Mouse (Mus musculus) kidney, adult 2 months (tissue): ENCODE results near the gene Olfr435. TPM values are rescaled to one million over a fixed set of nuclear protein-coding genes. Genes with fewer than 3 reads are reported as not detected.

ENCODE experiments used
- DNase-seq: peaks from one replicate; pipeline ENCODE4 v3.0.0; 2021
- H3K27ac ChIP-seq: fragments of 200-500 bp; 2 replicates; pipeline ENCODE4 v1.5.1; 2012; ENCODE audit warnings: low read depth, low read length, control low read depth, inconsistent platforms; ENCODE audit not compliant: insufficient read depth
- H3K27me3 ChIP-seq: fragments of 200-500 bp; replicated peaks from 2 replicates; pipeline ENCODE4 v1.6.1; 2012; ENCODE audit warnings: mild to moderate bottlenecking, moderate library complexity, low read length, inconsistent platforms; ENCODE audit not compliant: control insufficient read depth, insufficient read depth
- H3K36me3 ChIP-seq: fragments of 200-500 bp; 2 replicates; pipeline ENCODE4 v1.6.1; 2012; ENCODE audit warnings: mild to moderate bottlenecking, moderate library complexity, low read length, inconsistent platforms; ENCODE audit not compliant: control insufficient read depth, insufficient read depth
- H3K4me1 ChIP-seq: fragments of 200-500 bp; 2 replicates; pipeline ENCODE4 v1.6.1; 2011; ENCODE audit warnings: low read length; ENCODE audit not compliant: control insufficient read depth, insufficient read depth
- H3K4me3 ChIP-seq: fragments of 200-500 bp; 2 replicates; pipeline ENCODE4 v1.5.1; 2011; ENCODE audit warnings: mild to moderate bottlenecking, low read depth, low read length, control low read depth; ENCODE audit not compliant: insufficient read depth
- CTCF ChIP-seq: fragments of 200-500 bp; conservative IDR thresholded peaks from 2 replicates; pipeline ENCODE4 v1.5.1; 2011; ENCODE audit warnings: low read depth, mild to moderate bottlenecking, control low read depth, low read length, moderate library complexity, mixed read lengths; ENCODE audit not compliant: insufficient read depth, insufficient read length
- POLR2A ChIP-seq: fragments of 200-500 bp; IDR thresholded peaks from one replicate; pipeline ENCODE4 v1.6.1; 2011; ENCODE audit warnings: low read depth, low read length, control low read depth
- WGBS: fragments of 180-500 bp; shearing (Covaris S2); methylation state at CpG from one replicate; pipeline ENCODE4 v1.1.7; 2018; 5-methylcytosine and 5-hydroxymethylcytosine counted together
- polyA plus RNA-seq: library from polyadenylated mRNA; depleted of rRNA; stranded (reverse); fragments of >200 nt; gene quantifications from 2 replicates; pipeline ENCODE4 v1.2.3, GENCODE M21; 2012; rRNA removed

Gene Olfr435
- not detected in 2 replicates for polyA plus RNA-seq

DNA sequence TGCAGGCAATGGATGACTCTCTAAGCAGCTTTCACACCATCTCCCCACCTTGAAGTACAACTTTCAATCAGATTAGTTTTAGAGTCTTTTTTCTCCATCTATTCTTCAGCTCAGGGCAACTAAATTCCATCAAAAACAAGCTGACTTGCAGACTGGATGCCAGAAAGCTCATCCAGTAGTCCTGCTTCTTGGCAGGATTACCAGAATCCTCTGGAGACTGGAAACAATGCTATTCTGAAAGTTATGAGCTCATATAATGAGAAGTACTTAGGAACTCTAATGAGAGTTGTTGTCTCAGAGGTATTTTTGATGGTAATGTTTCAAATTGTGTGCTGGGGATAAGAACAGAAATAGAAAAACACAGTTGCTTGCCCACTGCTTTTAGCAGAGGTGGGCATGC, at the start of gene Olfr435:
Olfr435 (plus strand) TSS at position 366 of the 400 bp plus-strand sequence.
- no peak for TF ChIP-seq CTCF
- TF ChIP-seq POLR2A = no peak
- no peaks in the 10 kb centered on the region for H3K4me1 ChIP-seq
- no peak within 1 kb of the TSS for H3K27ac ChIP-seq
- H3K4me3 ChIP-seq = no peak within 1 kb of the TSS
- H3K27me3 ChIP-seq = no peaks in the 10 kb centered on the region
- no peaks in the 10 kb centered on the region for H3K36me3 ChIP-seq
- DNase-seq = no peak

- H3K4me3 ChIP-seq = no peak overlapping the region
- no peak for DNase-seq
- H3K4me1 ChIP-seq = no peaks in the 10 kb centered on the region
- no peak overlapping the region for H3K27ac ChIP-seq
- TF ChIP-seq CTCF (no peak), POLR2A (no peak)
- no peaks in the 10 kb centered on the region for H3K36me3 ChIP-seq
- H3K27me3 ChIP-seq = no peaks in the 10 kb centered on the region
- 42% methylated on average over 1 of the region's 1 CpGs for WGBS
These were observed 37.4 kb upstream of the Olfr435 start for GRCm38 (mm10) chr6:43159502-43159901.

DNA sequence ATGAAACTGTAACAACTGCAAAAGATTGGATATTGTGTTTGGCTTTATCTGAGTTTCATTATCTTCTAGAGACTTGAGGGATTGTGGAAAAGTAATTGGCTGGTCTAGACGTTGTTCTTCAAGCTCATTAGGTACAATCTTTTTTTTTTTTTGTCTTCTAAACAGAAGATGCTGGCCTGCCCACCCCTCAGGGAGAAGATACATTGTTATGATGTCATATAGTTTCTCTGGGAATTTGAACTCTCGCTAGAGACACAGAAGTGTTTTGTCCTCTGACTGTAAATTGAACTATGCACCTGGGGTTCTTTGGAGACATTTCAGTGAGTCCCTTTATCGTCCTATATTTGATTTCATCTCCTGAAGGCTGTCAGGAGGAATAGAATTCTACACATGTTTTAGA, 34.0 kb upstream of the Olfr435 start, which contains the start of gene Olfr437:
Olfr437 (plus strand) TSS at position 301 of the 400 bp plus-strand sequence.
- Histone ChIP-seq H3K27ac (no peak within 1 kb of the TSS), H3K4me3 (no peak within 1 kb of the TSS), H3K36me3 (no peaks in the 10 kb centered on the region), H3K27me3 (no peaks in the 10 kb centered on the region), H3K4me1 (no peaks in the 10 kb centered on the region)
- 64% methylated on average over 3 of the region's 3 CpGs for WGBS
- TF ChIP-seq CTCF = no peak
- TF ChIP-seq POLR2A = no peak
- DNase-seq = no peak

GRCm38 (mm10) chr6:43167246-43167645, 29.7 kb upstream of the Olfr435 start:
- Histone ChIP-seq H3K27ac (no peak overlapping the region), H3K4me3 (no peak overlapping the region), H3K36me3 (no peaks in the 10 kb centered on the region), H3K27me3 (no peaks in the 10 kb centered on the region), H3K4me1 (no peaks in the 10 kb centered on the region)
- TF ChIP-seq CTCF = no peak
- no peak for TF ChIP-seq POLR2A
- no peak for DNase-seq
- 92% methylated on average over 4 of the region's 4 CpGs for WGBS

DNA sequence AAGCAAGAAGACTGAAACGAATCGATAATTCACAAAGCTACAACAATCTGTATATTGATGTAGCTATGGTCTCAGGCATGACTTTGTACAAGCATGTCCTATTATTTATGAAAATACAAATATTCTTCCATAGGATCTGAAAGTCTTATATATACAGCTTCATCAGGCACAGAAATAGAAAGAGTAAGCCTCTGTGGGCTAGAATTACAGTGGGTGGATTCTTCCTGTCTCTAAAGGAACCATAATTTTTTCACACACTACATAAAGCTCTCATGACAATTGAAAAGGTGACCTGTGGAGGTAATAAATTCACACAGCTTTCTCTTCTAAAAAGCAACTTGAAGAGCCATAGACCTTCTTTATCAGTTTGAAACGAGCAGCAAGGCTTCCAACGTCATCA, 25.1 kb upstream of the Olfr435 start, which contains the start of gene Olfr13:
Olfr13 (plus strand) TSS at position 301 of the 400 bp plus-strand sequence.
- Histone ChIP-seq H3K4me3 (no peak within 1 kb of the TSS), H3K27ac (no peak within 1 kb of the TSS), H3K4me1 (no peaks in the 10 kb centered on the region), H3K27me3 (no peaks in the 10 kb centered on the region), H3K36me3 (no peaks in the 10 kb centered on the region)
- 51% methylated on average over 4 of the region's 4 CpGs for WGBS
- no peak for DNase-seq
- TF ChIP-seq POLR2A (no peak), CTCF (no peak)

- H3K27ac ChIP-seq = no peak overlapping the region
- H3K4me3 ChIP-seq = no peak overlapping the region
- DNase-seq = no peak
- 52% methylated on average over 1 of the region's 1 CpGs for WGBS
- no peak for TF ChIP-seq CTCF
- no peak for TF ChIP-seq POLR2A
- no peaks in the 10 kb centered on the region for H3K27me3 ChIP-seq
- H3K36me3 ChIP-seq = no peaks in the 10 kb centered on the region
- no peaks in the 10 kb centered on the region for H3K4me1 ChIP-seq
These were observed 18.8 kb upstream of the Olfr435 start for GRCm38 (mm10) chr6:43178129-43178528.

- WGBS = 59% methylated on average over 6 of the region's 6 CpGs
- H3K36me3 ChIP-seq = no peaks in the 10 kb centered on the region
- H3K27ac ChIP-seq = no peak overlapping the region
- H3K4me3 ChIP-seq = no peak overlapping the region
- H3K27me3 ChIP-seq = no peaks in the 10 kb centered on the region
- no peaks in the 10 kb centered on the region for H3K4me1 ChIP-seq
- TF ChIP-seq CTCF = no peak
- TF ChIP-seq POLR2A = no peak
- DNase-seq = no peak
These were observed 18.1 kb upstream of the Olfr435 start for GRCm38 (mm10) chr6:43178584-43179501.
